Mouse (Mus musculus): ENCODE data around the gene Dnmt3c.
"Not testable (repeated sequence)": the region's sequence is repeated elsewhere in the genome, so short reads cannot be mapped to it uniquely, and the experiment has no call there.

Gene Dnmt3c

DNA sequence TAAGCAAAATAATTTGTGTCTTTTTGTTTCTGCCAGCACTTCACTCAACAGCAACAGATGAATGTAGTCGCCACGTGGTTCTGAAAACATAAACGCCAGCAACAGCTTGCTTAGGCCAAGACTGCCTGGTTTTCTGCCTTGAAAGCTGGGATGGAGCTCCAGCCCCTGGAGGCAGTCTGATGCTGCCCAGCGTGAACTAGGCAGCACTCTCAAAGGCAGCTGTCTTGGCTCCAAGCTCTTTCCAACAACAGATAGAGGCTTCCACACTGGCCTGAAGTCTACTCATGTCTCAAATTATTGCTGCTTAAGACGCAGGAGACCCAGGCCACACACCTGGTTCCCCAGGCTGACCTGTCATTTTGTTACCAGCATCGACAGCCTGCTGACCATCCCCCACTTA is 6.9 kb downstream of the Dnmt3c start:
- Histone ChIP-seq H3K27me3 (ENCODE audit: insufficient read depth, low read length) (no peaks in the 10 kb centered on the region), H3K36me3 (ENCODE audit: insufficient read depth, low read length) (no peaks in the 10 kb centered on the region), H3K4me1 (replicated peaks; ENCODE audit: low read depth, low read length) (peaks cover 20% of the 10 kb centered on the region), H3K4me3 (replicated peaks; ENCODE audit: low read length) (no peak overlapping the region), H3K9me3 (ENCODE audit: low read length) (no peaks in the 10 kb centered on the region)
- no peak for TF ChIP-seq POU5F1 (IDR thresholded peaks at IDR 0.05; ENCODE audit: borderline replicate concordance, low read length)
- TF ChIP-seq CTCF (conservative IDR thresholded peaks at IDR 0.05; ENCODE audit: low read length), result no peak
- TF ChIP-seq NANOG (IDR thresholded peaks at IDR 0.05; ENCODE audit: borderline replicate concordance, low read length), result no peak

GRCm38 (mm10) chr2:153710701-153711330 is 14.4 kb downstream of the Dnmt3c start:
- Histone ChIP-seq H3K9me3 (ENCODE audit: low read length) (no peaks in the 10 kb centered on the region), H3K27me3 (ENCODE audit: insufficient read depth, low read length) (no peaks in the 10 kb centered on the region), H3K36me3 (ENCODE audit: insufficient read depth, low read length) (no peaks in the 10 kb centered on the region), H3K4me3 (replicated peaks; ENCODE audit: low read length) (no peak overlapping the region), H3K4me1 (replicated peaks; ENCODE audit: low read depth, low read length) (peaks cover 21% of the 10 kb centered on the region)
- TF ChIP-seq CTCF (conservative IDR thresholded peaks at IDR 0.05; ENCODE audit: low read length) (peak; percentile 94), NANOG (IDR thresholded peaks at IDR 0.05; ENCODE audit: borderline replicate concordance, low read length) (no peak)

- H3K4me3 ChIP-seq (replicated peaks; ENCODE audit: low read length), result no peak overlapping the region
- TF ChIP-seq CTCF (conservative IDR thresholded peaks at IDR 0.05; ENCODE audit: low read length), result no peak
- TF ChIP-seq POU5F1 (IDR thresholded peaks at IDR 0.05; ENCODE audit: borderline replicate concordance, low read length), result no peak
- no peak; the same call in 1 of the 2 replicates for TF ChIP-seq NANOG (IDR thresholded peaks at IDR 0.05; ENCODE audit: borderline replicate concordance, low read length)
- H3K27me3 ChIP-seq (ENCODE audit: insufficient read depth, low read length), result 0 out of 2 replicates have a peak, but pooled peaks cover 3% of the 10 kb centered on the region
- H3K9me3 ChIP-seq (ENCODE audit: low read length), result no peaks in the 10 kb centered on the region
- no peaks in the 10 kb centered on the region for H3K36me3 ChIP-seq (ENCODE audit: insufficient read depth, low read length)
- H3K4me1 ChIP-seq (replicated peaks; ENCODE audit: low read depth, low read length), result peaks cover 18% of the 10 kb centered on the region
Measured at GRCm38 (mm10) chr2:153712646-153713091, 16.2 kb downstream of the Dnmt3c start.

DNA sequence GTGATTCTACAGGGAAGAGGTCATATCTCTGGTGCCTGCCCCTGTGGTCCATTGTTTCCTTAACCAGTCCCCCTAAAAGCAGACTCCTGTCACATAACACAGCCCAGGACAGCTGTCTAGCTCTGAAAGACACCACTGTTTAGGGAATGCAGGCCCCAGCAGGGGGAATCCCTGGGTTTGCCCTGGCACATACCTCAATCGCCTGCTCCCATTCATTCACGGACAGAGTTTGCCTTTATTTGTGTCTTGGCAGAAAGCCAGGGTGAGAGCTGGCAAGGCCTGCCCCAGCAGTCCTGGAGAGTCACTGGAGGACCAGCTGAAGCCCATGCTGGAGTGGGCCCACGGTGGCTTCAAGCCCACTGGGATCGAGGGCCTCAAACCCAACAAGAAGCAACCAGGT is 16.8 kb downstream of the Dnmt3c start:
- Histone ChIP-seq H3K4me3 (replicated peaks; ENCODE audit: low read length) (no peak overlapping the region), H3K36me3 (ENCODE audit: insufficient read depth, low read length) (no peaks in the 10 kb centered on the region), H3K27me3 (ENCODE audit: insufficient read depth, low read length) (0 out of 2 replicates have a peak, but pooled peaks cover 3% of the 10 kb centered on the region), H3K4me1 (replicated peaks; ENCODE audit: low read depth, low read length) (peaks cover 18% of the 10 kb centered on the region), H3K9me3 (ENCODE audit: low read length) (no peaks in the 10 kb centered on the region)
- TF ChIP-seq POU5F1 (IDR thresholded peaks at IDR 0.05; ENCODE audit: borderline replicate concordance, low read length) (no peak), CTCF (conservative IDR thresholded peaks at IDR 0.05; ENCODE audit: low read length) (no peak), NANOG (IDR thresholded peaks at IDR 0.05; ENCODE audit: borderline replicate concordance, low read length) (no peak)

- not testable (repeated sequence) for H3K9me3 ChIP-seq (ENCODE audit: low read length); H3K36me3 ChIP-seq (ENCODE audit: insufficient read depth, low read length); H3K27me3 ChIP-seq (ENCODE audit: insufficient read depth, low read length); H3K4me3 ChIP-seq (replicated peaks; ENCODE audit: low read length); H3K4me1 ChIP-seq (replicated peaks; ENCODE audit: low read depth, low read length)
Measured at GRCm38 (mm10) chr2:153717861-153718260, 21.4 kb downstream of the Dnmt3c start.

DNA sequence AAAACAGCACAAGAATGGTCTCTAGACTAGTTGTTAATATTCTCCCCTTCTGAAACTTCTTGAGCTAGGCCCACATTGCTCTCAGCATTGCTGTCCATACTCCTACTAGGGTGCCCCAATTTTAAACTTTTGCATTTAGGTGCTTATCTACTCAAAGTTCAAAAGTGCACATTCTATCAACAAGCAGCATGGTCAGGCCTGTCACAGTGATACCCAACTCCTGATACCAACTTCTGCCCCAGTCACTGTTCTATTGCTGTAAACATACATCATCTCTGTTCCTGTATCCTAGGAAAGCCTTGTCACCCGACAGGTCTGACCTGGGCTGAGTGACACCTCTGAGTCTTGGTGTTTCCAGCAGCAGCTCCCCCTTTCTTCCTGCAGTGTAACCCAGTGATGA is 26.6 kb downstream of the Dnmt3c start:
- H3K9me3 ChIP-seq (ENCODE audit: low read length), result peaks cover 4% of the 10 kb centered on the region; the same call in 1 of the 2 replicates
- H3K4me1 ChIP-seq (replicated peaks; ENCODE audit: low read depth, low read length), result no peaks in the 10 kb centered on the region
- no peak overlapping the region for H3K4me3 ChIP-seq (replicated peaks; ENCODE audit: low read length)
- TF ChIP-seq CTCF (conservative IDR thresholded peaks at IDR 0.05; ENCODE audit: low read length) (no peak), POU5F1 (IDR thresholded peaks at IDR 0.05; ENCODE audit: borderline replicate concordance, low read length) (no peak), NANOG (IDR thresholded peaks at IDR 0.05; ENCODE audit: borderline replicate concordance, low read length) (no peak)
- H3K36me3 ChIP-seq (ENCODE audit: insufficient read depth, low read length), result no peaks in the 10 kb centered on the region
- H3K27me3 ChIP-seq (ENCODE audit: insufficient read depth, low read length), result no peaks in the 10 kb centered on the region; the same call in 1 of the 2 replicates

DNA sequence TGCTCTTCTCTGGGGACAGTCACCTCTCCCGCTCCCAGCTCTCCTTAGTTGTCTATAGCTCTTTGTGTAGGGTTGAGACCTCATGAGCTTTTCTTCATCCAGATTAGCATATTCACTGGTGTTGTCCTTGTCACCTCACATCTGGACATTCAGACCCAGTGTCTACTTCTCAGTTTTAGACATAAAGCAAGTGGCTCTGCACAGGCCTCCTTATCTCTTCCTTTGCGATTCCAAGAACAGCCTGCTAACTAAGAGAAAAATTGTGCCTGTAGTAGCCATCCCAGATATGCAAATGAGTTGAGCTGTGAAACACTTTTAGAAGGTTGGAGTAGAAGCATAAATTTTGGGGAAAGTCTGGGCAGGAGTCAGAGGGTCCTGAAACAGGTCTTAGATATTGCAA is 28.0 kb downstream of the Dnmt3c start:
- Histone ChIP-seq H3K27me3 (ENCODE audit: insufficient read depth, low read length) (no peaks in the 10 kb centered on the region; the same call in 1 of the 2 replicates), H3K4me3 (replicated peaks; ENCODE audit: low read length) (no peak overlapping the region), H3K9me3 (ENCODE audit: low read length) (peaks cover 4% of the 10 kb centered on the region; the same call in 1 of the 2 replicates), H3K4me1 (replicated peaks; ENCODE audit: low read depth, low read length) (no peaks in the 10 kb centered on the region), H3K36me3 (ENCODE audit: insufficient read depth, low read length) (no peaks in the 10 kb centered on the region)
- TF ChIP-seq NANOG (IDR thresholded peaks at IDR 0.05; ENCODE audit: borderline replicate concordance, low read length) (no peak), CTCF (conservative IDR thresholded peaks at IDR 0.05; ENCODE audit: low read length) (no peak), POU5F1 (IDR thresholded peaks at IDR 0.05; ENCODE audit: borderline replicate concordance, low read length) (no peak)

- TF ChIP-seq POU5F1 (IDR thresholded peaks at IDR 0.05; ENCODE audit: borderline replicate concordance, low read length) (no peak), CTCF (conservative IDR thresholded peaks at IDR 0.05; ENCODE audit: low read length) (no peak), NANOG (IDR thresholded peaks at IDR 0.05; ENCODE audit: borderline replicate concordance, low read length) (no peak)
- H3K36me3 ChIP-seq (ENCODE audit: insufficient read depth, low read length), result no peaks in the 10 kb centered on the region
- no peaks in the 10 kb centered on the region; the same call in 1 of the 2 replicates for H3K27me3 ChIP-seq (ENCODE audit: insufficient read depth, low read length)
- H3K4me3 ChIP-seq (replicated peaks; ENCODE audit: low read length), result no peak overlapping the region
- peaks cover 4% of the 10 kb centered on the region; the same call in 1 of the 2 replicates for H3K9me3 ChIP-seq (ENCODE audit: low read length)
- H3K4me1 ChIP-seq (replicated peaks; ENCODE audit: low read depth, low read length), result no peaks in the 10 kb centered on the region
Measured at GRCm38 (mm10) chr2:153724871-153725270, 28.4 kb downstream of the Dnmt3c start.

GRCm38 (mm10) chr2:153725291-153725690 is 28.8 kb downstream of the Dnmt3c start:
- TF ChIP-seq CTCF (conservative IDR thresholded peaks at IDR 0.05; ENCODE audit: low read length) (no peak), NANOG (IDR thresholded peaks at IDR 0.05; ENCODE audit: borderline replicate concordance, low read length) (no peak)
- no peaks in the 10 kb centered on the region for H3K4me1 ChIP-seq (replicated peaks; ENCODE audit: low read depth, low read length)
- peaks cover 4% of the 10 kb centered on the region; the same call in 1 of the 2 replicates for H3K9me3 ChIP-seq (ENCODE audit: low read length)
- no peaks in the 10 kb centered on the region for H3K36me3 ChIP-seq (ENCODE audit: insufficient read depth, low read length)
- no peaks in the 10 kb centered on the region; the same call in 1 of the 2 replicates for H3K27me3 ChIP-seq (ENCODE audit: insufficient read depth, low read length)
- no peak overlapping the region for H3K4me3 ChIP-seq (replicated peaks; ENCODE audit: low read length)

Data from E14TG2a.4 (cell line).